Mouse (Mus musculus): ENCODE results near the gene Tmc6. TPM values are rescaled to one million over a fixed set of nuclear protein-coding genes. Genes with fewer than 3 reads are reported as not detected.

Tmc6 gene
- polyA plus RNA-seq, 1 experiment from 2014 or later: 24.7 TPM

GRCm38 (mm10) chr11:117765361-117765760 is 16.6 kb downstream of the Tmc6 start:
- WGBS: 79% methylated on average over 5 of the region's 5 CpGs
- Histone ChIP-seq H3K36me3 (peaks cover 31% of the 10 kb centered on the region), H3K4me2 (no peak overlapping the region), H3K4me1 (peaks cover 13% of the 10 kb centered on the region), H3K9ac (no peak overlapping the region), H3K9me3 (no peaks in the 10 kb centered on the region), H3K27me3 (no peaks in the 10 kb centered on the region), H3K27ac (no peak overlapping the region), H3K4me3 (no peak overlapping the region)
- no peak for ATAC-seq (ENCODE audit: borderline replicate concordance, extremely low read depth, low FRiP score, low TSS enrichment)

- H3K9me3 ChIP-seq: no peaks in the 10 kb centered on the region
- peaks cover 41% of the 10 kb centered on the region for H3K36me3 ChIP-seq
- no peak overlapping the region for H3K9ac ChIP-seq
- peaks cover 6% of the 10 kb centered on the region for H3K4me1 ChIP-seq
- no peaks in the 10 kb centered on the region for H3K27me3 ChIP-seq
- ATAC-seq (ENCODE audit: borderline replicate concordance, extremely low read depth, low FRiP score, low TSS enrichment): no peak
- no peak overlapping the region for H3K4me3 ChIP-seq
- H3K27ac ChIP-seq: no peak overlapping the region
- WGBS: 84% methylated on average over 9 of the region's 9 CpGs
- H3K4me2 ChIP-seq: no peak overlapping the region
These were observed 17.7 kb downstream of the Tmc6 start for GRCm38 (mm10) chr11:117764319-117764718.

DNA sequence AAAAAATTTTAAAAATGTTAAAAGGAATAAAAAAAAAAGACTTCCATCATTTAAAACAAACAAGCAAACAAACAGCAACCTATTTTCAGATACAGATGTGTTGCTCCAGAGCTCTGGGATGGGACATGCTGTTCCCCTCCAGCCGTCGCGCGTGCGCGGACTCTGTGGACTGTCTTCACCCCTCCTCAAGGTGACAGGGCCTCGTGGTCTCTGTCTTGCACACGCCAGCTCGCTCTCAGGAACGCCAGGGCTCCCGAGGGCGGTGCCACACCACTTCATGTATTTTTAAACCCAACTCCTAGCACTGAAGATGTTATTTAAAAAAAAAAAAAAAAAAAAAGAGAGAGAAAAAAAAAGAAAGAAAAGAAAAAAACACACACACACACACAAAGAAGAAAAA is 19.8 kb downstream of the Tmc6 start:
- peaks cover 54% of the 10 kb centered on the region for H3K36me3 ChIP-seq

GRCm38 (mm10) chr11:117761801-117762200 is 20.2 kb downstream of the Tmc6 start:
- Histone ChIP-seq H3K36me3 (peaks cover 58% of the 10 kb centered on the region), H3K27ac (no peak overlapping the region), H3K4me2 (no peak overlapping the region), H3K9me3 (no peaks in the 10 kb centered on the region), H3K4me3 (no peak overlapping the region), H3K9ac (no peak overlapping the region), H3K27me3 (no peaks in the 10 kb centered on the region), H3K4me1 (no peaks in the 10 kb centered on the region)
- WGBS: 78% methylated on average over 13 of the region's 13 CpGs
- ATAC-seq (ENCODE audit: borderline replicate concordance, extremely low read depth, low FRiP score, low TSS enrichment): no peak

More for the DNA sequence above, 19.8 kb downstream of the Tmc6 start:
- no peak overlapping the region for H3K4me3 ChIP-seq
- WGBS: 81% methylated on average over 12 of the region's 12 CpGs
- no peak for ATAC-seq (ENCODE audit: borderline replicate concordance, extremely low read depth, low FRiP score, low TSS enrichment)
- no peak overlapping the region for H3K4me2 ChIP-seq
- no peak overlapping the region for H3K9ac ChIP-seq
- no peak overlapping the region for H3K27ac ChIP-seq
- no peaks in the 10 kb centered on the region for H3K9me3 ChIP-seq
- no peaks in the 10 kb centered on the region for H3K27me3 ChIP-seq
- H3K4me1 ChIP-seq: no peaks in the 10 kb centered on the region

GRCm38 (mm10) chr11:117760374-117761119 is 21.5 kb downstream of the Tmc6 start:
- Histone ChIP-seq H3K9ac (no peak overlapping the region), H3K36me3 (peaks cover 69% of the 10 kb centered on the region), H3K27ac (no peak overlapping the region), H3K4me1 (no peaks in the 10 kb centered on the region), H3K9me3 (no peaks in the 10 kb centered on the region), H3K27me3 (no peaks in the 10 kb centered on the region), H3K4me3 (no peak overlapping the region), H3K4me2 (no peak overlapping the region)
- ATAC-seq (ENCODE audit: borderline replicate concordance, extremely low read depth, low FRiP score, low TSS enrichment): peak; percentile 32; the same call in 1 of the 2 replicates
- 84% methylated on average over 26 of the region's 26 CpGs for WGBS

GRCm38 (mm10) chr11:117759267-117759666 is 22.7 kb downstream of the Tmc6 start:
- no peak overlapping the region for H3K4me2 ChIP-seq
- H3K9ac ChIP-seq: no peak overlapping the region
- H3K9me3 ChIP-seq: no peaks in the 10 kb centered on the region
- H3K27me3 ChIP-seq: no peaks in the 10 kb centered on the region
- H3K27ac ChIP-seq: no peak overlapping the region
- H3K4me3 ChIP-seq: no peak overlapping the region
- no peak for ATAC-seq (ENCODE audit: borderline replicate concordance, extremely low read depth, low FRiP score, low TSS enrichment)
- H3K36me3 ChIP-seq: peaks cover 74% of the 10 kb centered on the region
- WGBS: 77% methylated on average over 10 of the region's 10 CpGs
- no peaks in the 10 kb centered on the region for H3K4me1 ChIP-seq

- H3K27me3 ChIP-seq: no peaks in the 10 kb centered on the region
- no peak overlapping the region for H3K9ac ChIP-seq
- H3K36me3 ChIP-seq: peaks cover 87% of the 10 kb centered on the region
- no peak overlapping the region for H3K4me2 ChIP-seq
- H3K4me3 ChIP-seq: no peak overlapping the region
- H3K9me3 ChIP-seq: no peaks in the 10 kb centered on the region
- no peaks in the 10 kb centered on the region for H3K4me1 ChIP-seq
- 94% methylated on average over 7 of the region's 7 CpGs for WGBS
- ATAC-seq (ENCODE audit: borderline replicate concordance, extremely low read depth, low FRiP score, low TSS enrichment): no peak
- H3K27ac ChIP-seq: no peak overlapping the region
These were observed 26.1 kb downstream of the Tmc6 start for GRCm38 (mm10) chr11:117755891-117756290.

DNA sequence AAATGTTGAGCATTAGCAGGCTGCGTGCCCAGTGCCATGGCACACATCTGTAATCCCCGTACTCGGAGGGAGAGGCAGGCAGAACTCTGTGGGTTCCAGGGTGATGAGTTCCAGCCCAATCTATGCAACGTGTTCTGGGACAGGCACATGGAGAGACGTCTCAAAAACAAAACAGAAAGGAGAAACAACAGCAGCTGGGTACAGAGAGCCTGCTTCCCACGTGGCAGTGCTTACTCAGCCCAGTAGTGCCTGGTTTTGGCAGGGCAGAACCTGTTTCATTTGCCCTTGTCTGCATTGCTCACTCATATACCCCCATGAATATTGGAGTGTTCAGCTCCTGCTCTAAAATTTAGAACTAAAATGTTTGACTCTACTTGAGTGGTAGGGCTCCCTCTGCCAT is 30.5 kb downstream of the Tmc6 start:
- WGBS: 81% methylated on average over 6 of the region's 6 CpGs
- Histone ChIP-seq H3K4me2 (no peak overlapping the region), H3K9me3 (no peaks in the 10 kb centered on the region), H3K9ac (no peak overlapping the region), H3K4me1 (no peaks in the 10 kb centered on the region), H3K36me3 (peaks cover 94% of the 10 kb centered on the region), H3K27ac (no peak overlapping the region), H3K4me3 (no peak overlapping the region), H3K27me3 (no peaks in the 10 kb centered on the region)
- ATAC-seq (ENCODE audit: borderline replicate concordance, extremely low read depth, low FRiP score, low TSS enrichment): no peak

- H3K36me3 ChIP-seq: peaks cover 94% of the 10 kb centered on the region
- no peak overlapping the region for H3K9ac ChIP-seq
- H3K9me3 ChIP-seq: no peaks in the 10 kb centered on the region
- no peak for ATAC-seq (ENCODE audit: borderline replicate concordance, extremely low read depth, low FRiP score, low TSS enrichment)
- H3K27ac ChIP-seq: no peak overlapping the region
- H3K4me2 ChIP-seq: no peak overlapping the region
- no peaks in the 10 kb centered on the region for H3K27me3 ChIP-seq
- no peak overlapping the region for H3K4me3 ChIP-seq
- 92% methylated on average over 10 of the region's 10 CpGs for WGBS
- no peaks in the 10 kb centered on the region for H3K4me1 ChIP-seq
These were observed 32.6 kb downstream of the Tmc6 start for GRCm38 (mm10) chr11:117749414-117749813.

- no peaks in the 10 kb centered on the region for H3K9me3 ChIP-seq
- no peak overlapping the region for H3K4me2 ChIP-seq
- no peaks in the 10 kb centered on the region for H3K27me3 ChIP-seq
- no peak overlapping the region for H3K27ac ChIP-seq
- no peak for ATAC-seq (ENCODE audit: borderline replicate concordance, extremely low read depth, low FRiP score, low TSS enrichment)
- H3K9ac ChIP-seq: no peak overlapping the region
- H3K4me1 ChIP-seq: no peaks in the 10 kb centered on the region
- no peak overlapping the region for H3K4me3 ChIP-seq
- WGBS: 82% methylated on average over 4 of the region's 4 CpGs
- peaks cover 89% of the 10 kb centered on the region for H3K36me3 ChIP-seq
These were observed 33.4 kb downstream of the Tmc6 start for GRCm38 (mm10) chr11:117748628-117749027.

DNA sequence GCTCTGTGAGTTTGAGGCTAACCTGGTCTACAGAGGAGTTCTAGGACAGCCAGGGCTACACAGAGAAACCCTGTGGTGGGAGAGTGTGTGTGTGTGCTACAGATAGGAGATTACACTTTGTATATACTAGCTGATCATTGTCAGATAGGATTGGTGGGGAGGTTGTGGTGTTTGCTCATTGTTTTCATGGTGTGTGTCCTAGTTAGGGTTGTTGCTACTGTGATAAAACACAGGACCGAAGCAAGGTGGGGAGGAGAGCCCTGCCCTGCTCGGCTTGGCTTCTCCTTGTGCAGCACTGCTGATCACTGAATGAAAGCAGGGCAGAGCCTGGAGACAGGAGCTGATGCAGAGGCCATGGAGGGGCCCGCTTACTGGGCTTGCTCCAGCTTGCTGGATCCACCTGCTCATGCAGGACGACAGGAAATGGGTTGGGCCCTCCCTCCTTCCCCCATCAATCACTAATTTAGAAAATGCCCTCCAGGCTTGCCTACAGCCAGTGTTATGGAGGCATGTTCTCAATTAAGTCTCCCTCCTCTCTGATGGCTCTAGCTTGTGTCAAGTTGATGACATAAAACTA is 38.5 kb downstream of the Tmc6 start:
- 68% methylated on average over 4 of the region's 4 CpGs for WGBS
- H3K4me2 ChIP-seq: no peak overlapping the region
- no peaks in the 10 kb centered on the region for H3K4me1 ChIP-seq
- ATAC-seq (ENCODE audit: borderline replicate concordance, extremely low read depth, low FRiP score, low TSS enrichment): no peak
- no peak overlapping the region for H3K9ac ChIP-seq
- no peaks in the 10 kb centered on the region for H3K27me3 ChIP-seq
- no peaks in the 10 kb centered on the region for H3K9me3 ChIP-seq
- H3K36me3 ChIP-seq: peaks cover 89% of the 10 kb centered on the region
- H3K4me3 ChIP-seq: no peak overlapping the region
- no peak overlapping the region for H3K27ac ChIP-seq

DNA sequence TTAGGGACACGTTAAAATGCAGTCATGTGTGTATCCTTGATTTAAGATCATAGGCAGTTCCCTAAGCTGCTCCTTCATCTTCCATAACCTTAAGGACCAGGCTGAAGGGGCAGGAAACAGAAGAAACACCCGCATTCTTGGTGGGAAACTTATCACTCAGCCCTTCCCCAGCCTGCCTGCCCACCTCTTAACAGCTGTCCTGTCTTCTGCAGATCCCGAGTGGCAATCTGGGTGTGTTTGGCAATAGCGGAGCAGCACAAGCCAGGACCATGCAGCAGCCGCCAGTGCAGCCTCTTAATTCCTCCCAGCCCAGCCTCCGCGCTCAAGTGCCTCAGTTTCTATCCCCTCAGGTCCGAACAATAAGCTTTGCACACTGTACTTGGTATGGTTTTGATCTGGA is 39.3 kb downstream of the Tmc6 start:
- no peaks in the 10 kb centered on the region for H3K9me3 ChIP-seq
- no peak overlapping the region for H3K4me2 ChIP-seq
- no peak overlapping the region for H3K4me3 ChIP-seq
- no peaks in the 10 kb centered on the region for H3K4me1 ChIP-seq
- peaks cover 88% of the 10 kb centered on the region for H3K36me3 ChIP-seq
- no peak for ATAC-seq (ENCODE audit: borderline replicate concordance, extremely low read depth, low FRiP score, low TSS enrichment)
- H3K27ac ChIP-seq: no peak overlapping the region
- H3K27me3 ChIP-seq: no peaks in the 10 kb centered on the region
- 79% methylated on average over 8 of the region's 8 CpGs for WGBS
- H3K9ac ChIP-seq: no peak overlapping the region

Measured in lung, embryonic 15.5 days (tissue).